Mouse (Mus musculus): ENCODE results near the gene Rab6b. TPM values are rescaled to one million over a fixed set of nuclear protein-coding genes. Genes with fewer than 3 reads are reported as not detected.

Rab6b gene
- total and polyA plus RNA-seq, 2 experiments from 2014 or later, result 1.9 to 2.1 TPM

GRCm38 (mm10) chr9:103080211-103080610, 31.4 kb upstream of the Rab6b start:
- DNase-seq (ENCODE audit: low spot score) (no peak), ATAC-seq (ENCODE audit: insufficient read depth, low read depth) (no peak)
- H3K9me3 ChIP-seq (replicated peaks; ENCODE audit: control insufficient read depth, low read length), result no peaks in the 10 kb centered on the region
- no peak overlapping the region for H3K27ac ChIP-seq (ENCODE audit: low read depth)
- no peaks in the 10 kb centered on the region for H3K36me3 ChIP-seq (replicated peaks; ENCODE audit: control insufficient read depth, insufficient read depth, low read length)
- no peaks in the 10 kb centered on the region for H3K27me3 ChIP-seq (ENCODE audit: control insufficient read depth, insufficient read depth, low read length)
- no peak overlapping the region for H3K4me2 ChIP-seq (ENCODE audit: low read depth, low read length)
- no peak overlapping the region for H3K4me3 ChIP-seq (ENCODE audit: low read depth, low read length)
- no peak for TF ChIP-seq EP300 (IDR thresholded peaks at IDR 0.05; ENCODE audit: low read depth)
- H3K9ac ChIP-seq (replicated peaks; ENCODE audit: low read depth, low read length), result no peak overlapping the region
- H3K4me1 ChIP-seq (ENCODE audit: control insufficient read depth, insufficient read depth), result peaks cover 6% of the 10 kb centered on the region; the same call in 1 of the 2 replicates
- WGBS, result 91% methylated on average over 3 of the region's 3 CpGs

GRCm38 (mm10) chr9:103082246-103082975, 29.2 kb upstream of the Rab6b start:
- no peak for ATAC-seq (ENCODE audit: insufficient read depth, low read depth)
- Histone ChIP-seq H3K27me3 (ENCODE audit: control insufficient read depth, insufficient read depth, low read length) (no peaks in the 10 kb centered on the region), H3K4me1 (ENCODE audit: control insufficient read depth, insufficient read depth) (peaks cover 6% of the 10 kb centered on the region; the same call in 1 of the 2 replicates), H3K27ac (ENCODE audit: low read depth) (no peak overlapping the region), H3K4me2 (ENCODE audit: low read depth, low read length) (no peak overlapping the region), H3K9me3 (replicated peaks; ENCODE audit: control insufficient read depth, low read length) (no peaks in the 10 kb centered on the region), H3K9ac (replicated peaks; ENCODE audit: low read depth, low read length) (no peak overlapping the region), H3K4me3 (ENCODE audit: low read depth, low read length) (no peak overlapping the region), H3K36me3 (replicated peaks; ENCODE audit: control insufficient read depth, insufficient read depth, low read length) (no peaks in the 10 kb centered on the region)
- no peak for DNase-seq (ENCODE audit: low spot score)
- WGBS, result 63% methylated on average over 8 of the region's 8 CpGs
- no peak for TF ChIP-seq CTCF (IDR thresholded peaks at IDR 0.05; ENCODE audit: low read depth)
- no peak for TF ChIP-seq EP300 (IDR thresholded peaks at IDR 0.05; ENCODE audit: low read depth)

- 52% methylated on average over 3 of the region's 3 CpGs for WGBS
- Histone ChIP-seq H3K27ac (ENCODE audit: low read depth) (no peak overlapping the region), H3K27me3 (ENCODE audit: control insufficient read depth, insufficient read depth, low read length) (no peaks in the 10 kb centered on the region), H3K9me3 (replicated peaks; ENCODE audit: control insufficient read depth, low read length) (no peaks in the 10 kb centered on the region), H3K36me3 (replicated peaks; ENCODE audit: control insufficient read depth, insufficient read depth, low read length) (no peaks in the 10 kb centered on the region), H3K4me2 (ENCODE audit: low read depth, low read length) (no peak overlapping the region), H3K9ac (replicated peaks; ENCODE audit: low read depth, low read length) (no peak overlapping the region), H3K4me1 (ENCODE audit: control insufficient read depth, insufficient read depth) (peaks cover 6% of the 10 kb centered on the region; the same call in 1 of the 2 replicates), H3K4me3 (ENCODE audit: low read depth, low read length) (no peak overlapping the region)
- DNase-seq (ENCODE audit: low spot score) (no peak), ATAC-seq (ENCODE audit: insufficient read depth, low read depth) (no peak)
- TF ChIP-seq CTCF (IDR thresholded peaks at IDR 0.05; ENCODE audit: low read depth), result no peak
- no peak for TF ChIP-seq EP300 (IDR thresholded peaks at IDR 0.05; ENCODE audit: low read depth)
Measured at GRCm38 (mm10) chr9:103083405-103083804, 28.2 kb upstream of the Rab6b start.

- Histone ChIP-seq H3K9me3 (replicated peaks; ENCODE audit: control insufficient read depth, low read length) (no peaks in the 10 kb centered on the region), H3K4me2 (ENCODE audit: low read depth, low read length) (no peak overlapping the region), H3K27me3 (ENCODE audit: control insufficient read depth, insufficient read depth, low read length) (no peaks in the 10 kb centered on the region), H3K36me3 (replicated peaks; ENCODE audit: control insufficient read depth, insufficient read depth, low read length) (no peaks in the 10 kb centered on the region), H3K4me1 (ENCODE audit: control insufficient read depth, insufficient read depth) (peaks cover 8% of the 10 kb centered on the region), H3K9ac (replicated peaks; ENCODE audit: low read depth, low read length) (no peak overlapping the region), H3K4me3 (ENCODE audit: low read depth, low read length) (no peak overlapping the region), H3K27ac (ENCODE audit: low read depth) (no peak overlapping the region)
- ATAC-seq (ENCODE audit: insufficient read depth, low read depth), result no peak
- TF ChIP-seq EP300 (IDR thresholded peaks at IDR 0.05; ENCODE audit: low read depth), result no peak
- TF ChIP-seq CTCF (IDR thresholded peaks at IDR 0.05; ENCODE audit: low read depth), result no peak
- no peak for DNase-seq (ENCODE audit: low spot score)
- WGBS, result 90% methylated on average over 6 of the region's 6 CpGs
Measured at GRCm38 (mm10) chr9:103086736-103087135, 24.9 kb upstream of the Rab6b start.

- Histone ChIP-seq H3K27ac (ENCODE audit: low read depth) (no peak overlapping the region), H3K4me3 (ENCODE audit: low read depth, low read length) (no peak overlapping the region), H3K9ac (replicated peaks; ENCODE audit: low read depth, low read length) (no peak overlapping the region), H3K27me3 (ENCODE audit: control insufficient read depth, insufficient read depth, low read length) (no peaks in the 10 kb centered on the region), H3K4me2 (ENCODE audit: low read depth, low read length) (no peak overlapping the region), H3K36me3 (replicated peaks; ENCODE audit: control insufficient read depth, insufficient read depth, low read length) (no peaks in the 10 kb centered on the region), H3K4me1 (ENCODE audit: control insufficient read depth, insufficient read depth) (peaks cover 12% of the 10 kb centered on the region), H3K9me3 (replicated peaks; ENCODE audit: control insufficient read depth, low read length) (no peaks in the 10 kb centered on the region)
- TF ChIP-seq CTCF (IDR thresholded peaks at IDR 0.05; ENCODE audit: low read depth) (no peak), EP300 (IDR thresholded peaks at IDR 0.05; ENCODE audit: low read depth) (no peak)
- ATAC-seq (ENCODE audit: insufficient read depth, low read depth) (no peak), DNase-seq (ENCODE audit: low spot score) (no peak)
- 61% methylated on average over 8 of the region's 8 CpGs for WGBS
Measured at GRCm38 (mm10) chr9:103087301-103087700, 24.3 kb upstream of the Rab6b start.

- Histone ChIP-seq H3K36me3 (replicated peaks; ENCODE audit: control insufficient read depth, insufficient read depth, low read length) (no peaks in the 10 kb centered on the region), H3K4me3 (ENCODE audit: low read depth, low read length) (no peak overlapping the region), H3K9ac (replicated peaks; ENCODE audit: low read depth, low read length) (no peak overlapping the region), H3K4me1 (ENCODE audit: control insufficient read depth, insufficient read depth) (peaks cover 12% of the 10 kb centered on the region), H3K27me3 (ENCODE audit: control insufficient read depth, insufficient read depth, low read length) (no peaks in the 10 kb centered on the region), H3K27ac (ENCODE audit: low read depth) (no peak overlapping the region), H3K9me3 (replicated peaks; ENCODE audit: control insufficient read depth, low read length) (no peaks in the 10 kb centered on the region), H3K4me2 (ENCODE audit: low read depth, low read length) (no peak overlapping the region)
- 76% methylated on average over 2 of the region's 2 CpGs for WGBS
- DNase-seq (ENCODE audit: low spot score) (no peak), ATAC-seq (ENCODE audit: insufficient read depth, low read depth) (no peak)
- TF ChIP-seq EP300 (IDR thresholded peaks at IDR 0.05; ENCODE audit: low read depth), result no peak
- no peak for TF ChIP-seq CTCF (IDR thresholded peaks at IDR 0.05; ENCODE audit: low read depth)
Measured at GRCm38 (mm10) chr9:103088661-103089060, 22.9 kb upstream of the Rab6b start.
